Mouse (Mus musculus): Measurements from ENCODE around the gene Tmem176a.
"Not testable (repeated sequence)": the region's sequence is repeated elsewhere in the genome, so short reads cannot be mapped to it uniquely, and the experiment has no call there.

Tmem176a gene

DNA sequence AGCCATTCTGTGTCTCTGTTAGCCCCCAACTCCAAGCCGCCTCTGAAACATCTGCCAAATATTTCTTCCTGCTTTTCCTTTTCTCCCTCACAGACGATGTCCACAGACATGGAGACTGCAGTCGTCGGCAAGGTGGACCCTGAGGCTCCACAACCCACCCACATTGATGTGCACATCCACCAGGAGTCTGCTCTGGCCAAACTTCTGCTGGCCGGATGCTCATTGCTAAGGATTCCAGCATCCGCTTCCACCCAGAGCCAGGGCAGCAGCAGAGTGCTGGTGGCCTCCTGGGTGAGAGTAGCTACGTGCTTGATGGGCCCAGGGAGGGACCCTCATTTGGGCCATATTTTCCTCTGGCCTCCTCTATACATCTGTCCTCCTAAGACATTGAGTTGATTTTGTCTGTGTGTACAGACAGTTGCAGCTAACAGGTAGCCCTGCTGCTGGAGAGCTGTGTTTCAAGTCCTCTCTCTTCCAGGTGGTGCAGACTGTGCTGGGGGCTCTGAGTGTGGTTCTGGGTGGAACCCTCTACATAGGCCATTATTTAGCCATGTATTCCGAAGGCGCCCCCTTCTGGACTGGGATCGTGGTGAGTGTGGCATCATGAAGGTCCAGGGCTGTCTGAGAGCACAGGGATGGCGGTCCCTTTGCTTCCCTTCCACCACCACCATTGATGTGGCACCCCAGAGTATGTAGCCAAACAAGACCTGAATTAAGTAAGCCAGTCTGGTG lies 1.6 kb downstream of the Tmem176a start:
- peak; percentile 75 for DNase-seq

GRCm38 (mm10) chr6:48845086-48845485 lies 4.4 kb downstream of the Tmem176a start:
- no peak for DNase-seq

GRCm38 (mm10) chr6:48851820-48852491 lies 11.2 kb downstream of the Tmem176a start:
- DNase-seq: peak; percentile 74

DNA sequence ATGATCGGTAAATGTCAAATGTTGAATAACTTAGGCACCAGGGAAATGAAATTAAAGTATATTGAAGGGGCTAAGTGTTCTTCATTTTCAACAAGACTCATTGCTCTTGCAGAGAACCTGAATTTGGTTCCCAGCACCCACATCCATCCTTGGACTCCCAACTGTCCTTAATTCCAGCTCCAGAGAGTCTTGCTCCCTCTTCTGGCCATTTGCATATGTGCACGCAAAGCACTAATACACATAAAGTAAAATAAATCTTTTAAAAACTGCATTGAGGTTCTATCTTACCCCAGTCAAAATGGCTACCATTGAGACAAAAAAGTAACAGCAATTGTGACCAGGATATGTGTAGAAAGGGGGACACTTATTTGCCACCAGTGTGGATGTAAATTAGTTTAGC lies 13.4 kb downstream of the Tmem176a start:
- DNase-seq: no peak

GRCm38 (mm10) chr6:48857613-48858302 lies 17.0 kb downstream of the Tmem176a start:
- peak; percentile 85 for DNase-seq

GRCm38 (mm10) chr6:48860130-48860815 lies 19.6 kb downstream of the Tmem176a start:
- DNase-seq: peak; percentile 84

DNA sequence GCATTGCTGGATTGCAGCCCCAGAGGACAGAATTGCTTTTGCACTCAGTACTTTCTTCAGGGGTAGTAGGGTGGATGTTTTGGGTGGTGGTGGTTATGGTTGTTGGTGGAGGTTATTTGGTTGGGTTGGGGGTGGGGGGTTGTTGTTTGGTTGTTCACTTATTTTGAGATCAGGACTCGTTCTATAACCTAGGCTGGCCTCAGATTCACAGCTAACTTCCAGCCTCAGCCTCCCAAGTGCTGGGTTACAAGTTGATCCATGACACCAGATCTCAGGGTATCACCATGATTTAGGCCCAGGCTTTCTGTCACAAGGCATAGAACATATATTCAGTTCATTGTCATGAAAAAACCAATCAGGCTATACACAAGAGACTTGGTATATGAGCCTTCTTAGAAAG lies 20.1 kb downstream of the Tmem176a start:
- no peak for DNase-seq

GRCm38 (mm10) chr6:48861616-48862280 lies 21.0 kb downstream of the Tmem176a start:
- DNase-seq: peak; percentile 54

DNA sequence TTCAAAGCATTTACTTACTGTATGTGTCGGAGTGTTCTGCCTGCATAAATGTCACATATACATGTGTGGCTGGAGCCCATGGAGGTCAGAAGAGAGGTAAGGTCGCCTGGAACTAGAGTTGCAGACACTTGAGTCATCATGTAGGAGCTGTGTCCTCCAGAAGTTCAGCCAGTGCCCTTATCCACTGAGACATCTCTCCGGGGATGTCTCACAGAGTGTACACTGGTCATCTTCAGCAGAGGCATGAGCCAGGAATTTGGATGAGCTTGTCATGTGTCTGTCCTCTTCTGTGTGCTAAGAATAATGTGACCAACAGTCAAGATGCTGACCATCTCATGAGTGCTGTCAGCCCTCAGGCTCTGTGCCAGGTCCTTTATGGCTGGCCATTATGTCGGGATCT lies 22.1 kb downstream of the Tmem176a start:
- DNase-seq: no peak

DNA sequence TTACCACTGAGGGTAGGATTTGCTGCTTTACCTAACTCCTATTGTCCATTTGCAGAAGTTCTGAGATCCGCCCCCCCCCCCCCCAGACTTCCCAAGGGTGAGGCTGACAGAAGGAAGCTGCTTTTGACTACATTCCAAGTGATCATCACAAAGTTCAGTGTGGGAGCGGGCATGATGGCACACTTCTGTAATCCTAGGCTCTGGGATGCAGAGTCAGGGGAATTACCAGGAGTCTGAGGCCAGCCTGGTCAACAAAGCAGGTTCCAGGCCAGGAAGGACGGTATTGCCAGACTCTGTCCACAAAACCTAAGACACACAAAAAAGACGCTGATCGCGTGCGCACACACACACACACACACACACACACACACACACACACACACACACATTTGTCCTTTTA lies 22.8 kb downstream of the Tmem176a start:
- peak; percentile 23 for DNase-seq

- no peak for DNase-seq
Observed at GRCm38 (mm10) chr6:48864181-48864580, 23.5 kb downstream of the Tmem176a start.

- DNase-seq: no peak
Observed at GRCm38 (mm10) chr6:48864723-48865122, 24.0 kb downstream of the Tmem176a start.

DNA sequence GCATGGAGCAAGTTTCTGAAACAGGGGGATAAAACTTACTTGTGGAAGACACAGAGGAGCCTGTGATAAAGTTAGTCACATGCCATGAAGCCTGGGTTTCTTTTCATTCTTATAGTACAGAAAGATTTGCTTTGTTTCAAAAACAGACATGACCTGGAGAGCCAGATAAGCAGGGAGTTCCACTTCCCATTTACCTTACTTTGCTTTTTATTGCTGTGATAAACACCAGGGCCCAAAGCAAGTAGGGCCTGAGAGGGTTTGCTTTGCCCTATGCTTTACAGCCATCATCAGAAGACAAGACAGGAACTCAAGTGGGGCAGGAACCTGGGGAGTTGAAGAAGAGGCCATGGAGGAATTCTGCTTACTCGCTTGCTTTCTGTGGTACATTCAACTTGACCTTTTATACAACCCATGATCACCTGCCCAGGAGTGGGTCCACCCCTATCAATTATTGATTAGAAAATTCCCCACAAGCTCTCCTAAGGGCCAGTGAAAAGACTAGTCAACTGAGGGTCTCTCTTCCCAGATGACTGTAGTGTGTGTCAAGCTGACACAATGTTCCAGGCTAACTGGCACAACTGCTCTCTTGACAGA lies 24.5 kb downstream of the Tmem176a start:
- no peak for DNase-seq

- not testable (repeated sequence) for DNase-seq
Observed at GRCm38 (mm10) chr6:48866355-48866950, 25.7 kb downstream of the Tmem176a start.

GRCm38 (mm10) chr6:48867158-48867557 lies 26.4 kb downstream of the Tmem176a start:
- DNase-seq: no peak

DNA sequence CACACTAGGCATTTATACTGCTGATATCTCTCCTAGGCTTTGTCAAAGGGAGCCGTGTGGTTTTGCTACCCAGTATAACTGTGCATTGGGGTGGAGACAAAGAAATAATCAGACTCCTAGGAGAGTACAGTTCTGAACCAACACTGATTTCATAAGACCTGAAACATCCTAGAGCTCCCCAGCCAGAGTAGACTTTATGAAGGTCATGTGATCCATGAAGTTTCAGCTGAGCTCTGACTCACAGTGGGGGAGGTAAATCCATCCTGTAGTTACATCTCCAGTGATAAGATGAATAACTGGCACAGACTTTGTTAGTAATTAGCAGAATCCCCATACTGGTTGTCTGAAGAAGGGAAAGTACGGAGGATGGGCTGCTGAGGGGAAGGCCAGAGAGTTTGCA lies 29.1 kb downstream of the Tmem176a start:
- DNase-seq: no peak

DNA sequence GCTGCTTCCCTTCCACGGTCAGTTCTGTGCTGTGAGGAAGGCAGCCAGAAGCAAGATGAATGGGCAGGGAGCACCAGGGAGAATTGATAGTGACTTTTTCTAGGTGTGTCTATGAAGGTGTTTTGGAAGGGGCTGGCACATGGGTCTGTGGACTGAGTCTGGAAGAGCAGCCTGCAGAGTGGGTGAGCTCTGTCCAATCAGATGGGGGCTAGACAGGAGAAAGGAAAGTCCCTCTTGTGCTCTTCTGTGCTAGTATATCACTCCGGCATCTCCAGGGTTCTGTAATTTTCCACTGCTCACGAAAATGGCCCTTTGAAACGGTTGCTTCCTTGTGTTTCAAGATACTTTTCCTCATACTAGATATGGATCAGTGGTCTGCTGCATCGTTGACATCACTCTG lies 31.9 kb downstream of the Tmem176a start, which contains the start of gene Aoc1:
Aoc1 (plus strand) TSS at position 301 of the 400 bp plus-strand sequence.
- DNase-seq: no peak

DNA sequence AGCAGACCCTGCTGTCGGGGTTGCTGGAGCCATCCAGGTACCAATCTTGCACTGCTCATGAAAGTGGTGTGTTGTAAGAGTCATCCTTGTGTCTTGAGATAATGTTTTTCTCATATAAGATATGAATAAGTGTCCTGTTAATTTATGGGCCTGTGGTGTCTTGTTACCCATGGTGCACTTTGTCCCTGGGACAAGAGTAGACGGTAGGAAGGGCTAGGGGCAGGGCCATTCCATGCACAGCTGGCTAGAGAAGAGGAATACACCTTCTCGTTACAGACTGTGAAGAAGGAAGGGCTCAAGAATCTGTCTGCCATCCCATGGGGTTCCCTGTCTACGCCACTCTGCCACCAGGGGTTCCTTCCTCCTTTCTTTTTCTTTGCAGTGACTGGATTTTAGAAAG lies 33.9 kb downstream of the Tmem176a start:
- DNase-seq: no peak

DNA sequence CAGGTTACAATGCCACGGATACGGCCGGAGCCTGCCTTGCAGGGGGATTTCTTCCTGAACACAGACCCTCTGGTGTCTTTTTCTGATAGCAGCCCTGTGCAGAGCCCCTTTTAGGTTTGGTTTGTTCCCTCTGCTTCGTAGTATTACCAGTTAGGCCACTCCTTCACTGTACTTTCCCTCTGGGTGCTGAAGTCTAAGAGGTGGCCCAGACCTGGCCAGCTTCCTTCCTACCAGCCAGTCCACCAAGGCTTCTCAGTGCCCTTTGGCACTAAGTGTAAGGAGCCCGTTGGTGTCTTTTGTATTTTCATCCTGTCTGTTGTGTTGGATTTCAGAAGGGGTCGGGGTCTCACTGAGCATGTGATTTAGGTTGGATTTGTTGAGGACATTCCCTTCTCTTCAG lies 34.8 kb downstream of the Tmem176a start:
- DNase-seq: no peak

GRCm38 (mm10) chr6:48876510-48877135 lies 35.9 kb downstream of the Tmem176a start:
- DNase-seq: no peak

GRCm38 (mm10) chr6:48894203-48894602 lies 53.5 kb downstream of the Tmem176a start:
- no peak for DNase-seq
